Mouse (Mus musculus) liver, postnatal 0 days (tissue): ENCODE results near the gene Tpgs1. TPM values are rescaled to one million over a fixed set of nuclear protein-coding genes. Genes with fewer than 3 reads are reported as not detected.

Source experiments
- ATAC-seq: fragments of 200-750 bp; cut with Nextera tagmentation; 2 replicates; pipeline ENCODE4 v1.8.0; 2017; ENCODE audit warnings: mild to moderate bottlenecking, moderate library complexity
- DNase-seq: peaks from one replicate; pipeline ENCODE4 v3.0.0-alpha.2; 2016
- H3K27ac ChIP-seq: fragments of 300-500 bp; sonication (generic); 2 replicates; pipeline ENCODE4 v1.5.1; 2014; ENCODE audit warnings: antibody characterized with exemption, moderate library complexity, mild to moderate bottlenecking, low read depth
- H3K27me3 ChIP-seq: fragments of 300-500 bp; sonication (generic); 2 replicates; pipeline ENCODE4 v1.6.1; 2014; ENCODE audit warnings: low read length, control low read depth, mixed read lengths; ENCODE audit not compliant: insufficient read depth
- H3K36me3 ChIP-seq: fragments of 300-500 bp; sonication (generic); replicated peaks from 2 replicates; pipeline ENCODE4 v1.6.1; 2014; ENCODE audit warnings: mild to moderate bottlenecking, control low read depth, low read length, moderate library complexity, mixed read lengths; ENCODE audit not compliant: insufficient read depth
- H3K4me1 ChIP-seq: fragments of 300-500 bp; sonication (generic); 2 replicates; pipeline ENCODE4 v1.6.1; 2014; ENCODE audit warnings: antibody characterized with exemption, mild to moderate bottlenecking, control low read depth; ENCODE audit not compliant: insufficient read depth
- H3K4me2 ChIP-seq: fragments of 300-500 bp; sonication (generic); 2 replicates; pipeline ENCODE4 v1.6.1; 2014; ENCODE audit warnings: low read depth, mild to moderate bottlenecking, low read length, moderate library complexity, mixed read lengths
- H3K4me3 ChIP-seq: fragments of 300-500 bp; sonication (generic); 2 replicates; pipeline ENCODE4 v1.5.1; 2014; ENCODE audit warnings: low read depth, low read length
- H3K9ac ChIP-seq: fragments of 300-500 bp; sonication (generic); replicated peaks from 2 replicates; pipeline ENCODE4 v1.6.1; 2014; ENCODE audit warnings: mild to moderate bottlenecking, moderate library complexity
- H3K9me3 ChIP-seq: fragments of 300-500 bp; sonication (generic); 2 replicates; pipeline ENCODE4 v1.6.1; 2016; ENCODE audit warnings: mild to moderate bottlenecking, control low read depth, low read length, mixed read lengths
- CTCF ChIP-seq: sonication (generic); IDR thresholded peaks from 2 replicates; pipeline ENCODE4 v1.5.1; 2016; ENCODE audit warnings: antibody characterized with exemption, low read depth
- EP300 ChIP-seq: IDR thresholded peaks from 2 replicates; pipeline ENCODE4 v1.6.1; 2016; ENCODE audit warnings: antibody characterized with exemption, low read depth, mild to moderate bottlenecking
- WGBS: fragments of 180-500 bp; shearing (Covaris S2); extraction: QIAGEN DNeasy Blood & Tissue Kit; methylation state at CpG from one replicate; pipeline ENCODE4 v1.1.7; 2014; ENCODE audit not compliant: insufficient replicate concordance; 5-methylcytosine and 5-hydroxymethylcytosine counted together
- polyA plus RNA-seq: library from polyadenylated mRNA; unstranded; fragments of >200 nt; fragmentation: Nextera tagmentation; extraction: Ambion mirVana; gene quantifications from 2 replicates; pipeline ENCODE4 v1.2.1, GENCODE M21; 2015

Gene Tpgs1
- polyA plus RNA-seq, 1 experiment from 2014 or later: 24.9 TPM

- Histone ChIP-seq H3K9ac (peak overlapping the region; percentile 87), H3K27ac (peak overlapping the region; percentile 79), H3K36me3 (peaks cover 49% of the 10 kb centered on the region), H3K27me3 (no peaks in the 10 kb centered on the region), H3K4me1 (peaks cover 47% of the 10 kb centered on the region), H3K4me2 (peak overlapping the region; percentile 77), H3K9me3 (no peaks in the 10 kb centered on the region), H3K4me3 (peak overlapping the region; percentile 85)
- no peak for TF ChIP-seq CTCF
- peak; percentile 96 for TF ChIP-seq EP300
- WGBS: 47% methylated on average over 5 of the region's 5 CpGs
- ATAC-seq (peak; percentile 67), DNase-seq (peak; percentile 81)
These were observed 36.8 kb downstream of the Tpgs1 start for GRCm38 (mm10) chr10:79705951-79706350.

- no peak for TF ChIP-seq CTCF
- Histone ChIP-seq H3K9ac (peak overlapping the region; percentile 87), H3K4me1 (peaks cover 45% of the 10 kb centered on the region), H3K4me2 (peak overlapping the region; percentile 77), H3K27ac (peak overlapping the region; percentile 79), H3K4me3 (peak overlapping the region; percentile 85), H3K36me3 (peaks cover 55% of the 10 kb centered on the region), H3K27me3 (no peaks in the 10 kb centered on the region), H3K9me3 (no peaks in the 10 kb centered on the region)
- 52% methylated on average over 5 of the region's 5 CpGs for WGBS
- no peak for ATAC-seq
- no peak for DNase-seq
These were observed 37.4 kb downstream of the Tpgs1 start for GRCm38 (mm10) chr10:79706406-79707094.

- DNase-seq (no peak), ATAC-seq (no peak)
- peaks cover 42% of the 10 kb centered on the region for H3K4me1 ChIP-seq
- WGBS: 80% methylated on average over 1 of the region's 1 CpGs
- no peak for TF ChIP-seq EP300
- no peak for TF ChIP-seq CTCF
- peak overlapping the region; percentile 87 for H3K9ac ChIP-seq
- peak overlapping the region; percentile 77 for H3K4me2 ChIP-seq
- peak overlapping the region; percentile 79 for H3K27ac ChIP-seq
- peak overlapping the region; percentile 85 for H3K4me3 ChIP-seq
- H3K27me3 ChIP-seq: no peaks in the 10 kb centered on the region
- peaks cover 60% of the 10 kb centered on the region for H3K36me3 ChIP-seq
- no peaks in the 10 kb centered on the region for H3K9me3 ChIP-seq
These were observed 38.0 kb downstream of the Tpgs1 start for GRCm38 (mm10) chr10:79707162-79707561.

- no peak for TF ChIP-seq CTCF
- TF ChIP-seq EP300: no peak
- Histone ChIP-seq H3K27ac (peak overlapping the region; percentile 79; the same call in 1 of the 2 replicates), H3K9me3 (no peaks in the 10 kb centered on the region), H3K27me3 (no peaks in the 10 kb centered on the region), H3K4me3 (0 out of 2 replicates have a peak overlapping the region, but pooled peaks have one; percentile 85), H3K4me2 (peak overlapping the region; percentile 77), H3K4me1 (peaks cover 43% of the 10 kb centered on the region), H3K36me3 (peaks cover 61% of the 10 kb centered on the region), H3K9ac (peak overlapping the region; percentile 87)
- no peak for ATAC-seq
- WGBS: 57% methylated on average over 4 of the region's 4 CpGs
- no peak for DNase-seq
These were observed 38.6 kb downstream of the Tpgs1 start for GRCm38 (mm10) chr10:79707759-79708158.

- no peak for DNase-seq
- Histone ChIP-seq H3K4me3 (no peak overlapping the region), H3K4me1 (peaks cover 47% of the 10 kb centered on the region), H3K9ac (0 out of 2 replicates have a peak overlapping the region, but pooled peaks have one; percentile 34), H3K27me3 (no peaks in the 10 kb centered on the region), H3K36me3 (peaks cover 61% of the 10 kb centered on the region), H3K9me3 (no peaks in the 10 kb centered on the region), H3K4me2 (peak overlapping the region; percentile 13; the same call in 1 of the 2 replicates), H3K27ac (no peak overlapping the region)
- 92% methylated on average over 21 of the region's 21 CpGs for WGBS
- no peak for ATAC-seq
- TF ChIP-seq EP300 (no peak), CTCF (no peak)
These were observed 39.5 kb downstream of the Tpgs1 start for GRCm38 (mm10) chr10:79708668-79709067.

- peak overlapping the region; percentile 13 for H3K4me2 ChIP-seq
- no peak for ATAC-seq
- 50% methylated on average over 7 of the region's 7 CpGs for WGBS
- DNase-seq: no peak
- no peaks in the 10 kb centered on the region for H3K9me3 ChIP-seq
- H3K4me3 ChIP-seq: no peak overlapping the region
- H3K36me3 ChIP-seq: peaks cover 61% of the 10 kb centered on the region
- H3K27me3 ChIP-seq: 0 out of 2 replicates have a peak, but pooled peaks cover 3% of the 10 kb centered on the region
- H3K9ac ChIP-seq: no peak overlapping the region
- H3K4me1 ChIP-seq: peaks cover 46% of the 10 kb centered on the region
- TF ChIP-seq EP300 (no peak), CTCF (no peak)
- no peak overlapping the region for H3K27ac ChIP-seq
These were observed 40.1 kb downstream of the Tpgs1 start for GRCm38 (mm10) chr10:79709307-79709706.
